Mouse (Mus musculus): Measurements from ENCODE around the gene Calu. TPM values are rescaled to one million over a fixed set of nuclear protein-coding genes. Genes with fewer than 3 reads are reported as not detected.
"Not testable (repeated sequence)": the region's sequence is repeated elsewhere in the genome, so short reads cannot be mapped to it uniquely, and the experiment has no call there.

The Calu gene
- polyA plus RNA-seq, 1 experiment from 2014 or later = 181 TPM

DNA sequence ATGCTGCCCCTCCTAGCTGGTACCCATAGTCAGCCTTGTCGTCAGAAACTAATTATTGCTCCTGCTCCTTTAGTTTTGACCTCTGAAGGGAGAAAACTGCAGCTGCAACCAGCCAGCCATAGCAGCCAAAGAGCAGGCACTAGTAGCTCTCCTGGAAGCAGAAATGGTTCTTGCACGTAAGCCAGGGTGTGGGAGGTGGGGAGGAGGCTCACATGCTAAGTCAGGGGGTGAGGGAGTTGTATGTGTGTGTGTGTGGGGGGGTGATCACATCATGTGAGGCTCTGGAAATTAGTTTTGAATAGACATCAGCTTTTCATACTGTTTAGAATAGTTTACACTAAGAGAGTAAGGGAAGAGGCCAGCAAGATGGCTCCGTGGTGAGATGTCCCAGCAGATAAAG is 29.9 kb upstream of the Calu start:
- 74% methylated on average over 3 of the region's 3 CpGs for WGBS
- Histone ChIP-seq H3K4me3 (replicated peaks; ENCODE audit: low read depth, low read length) (no peak overlapping the region), H3K9me3 (ENCODE audit: control insufficient read depth, low read length) (no peaks in the 10 kb centered on the region), H3K4me1 (ENCODE audit: control insufficient read depth, insufficient read depth, low read length) (no peaks in the 10 kb centered on the region), H3K27ac (replicated peaks; ENCODE audit: low read depth, low read length) (no peak overlapping the region), H3K36me3 (ENCODE audit: control insufficient read depth, insufficient read depth, low read length) (no peaks in the 10 kb centered on the region), H3K4me2 (ENCODE audit: low read length) (no peak overlapping the region), H3K27me3 (ENCODE audit: control insufficient read depth, insufficient read depth, low read length) (no peaks in the 10 kb centered on the region), H3K9ac (replicated peaks; ENCODE audit: low read length) (no peak overlapping the region)
- DNase-seq (no peak), ATAC-seq (ENCODE audit: low FRiP score, low TSS enrichment) (no peak)

DNA sequence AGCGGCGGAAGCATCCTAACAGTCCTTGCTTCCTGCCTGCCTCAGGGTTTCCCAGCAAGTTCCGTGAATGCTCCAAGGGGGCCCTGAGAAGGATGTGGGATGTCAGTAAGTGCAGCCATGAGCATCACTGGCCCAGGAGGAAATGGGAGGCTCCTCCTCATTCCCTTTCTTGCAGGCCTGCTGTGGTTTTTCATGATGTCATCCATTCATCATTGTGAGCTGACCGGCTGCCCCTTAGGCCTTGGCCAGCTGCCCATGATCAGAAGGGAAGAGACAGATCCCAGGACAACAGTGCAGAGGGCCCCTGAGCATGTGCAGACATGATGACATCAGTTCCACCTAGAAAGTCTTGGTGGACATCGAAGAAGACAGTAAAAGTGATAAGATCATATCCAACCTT is 29.0 kb upstream of the Calu start, which contains the start of gene Fam71f1:
Fam71f1 (plus strand) TSS at position 262 of the 400 bp plus-strand sequence.
- H3K4me1 ChIP-seq (ENCODE audit: control insufficient read depth, insufficient read depth, low read length) = no peaks in the 10 kb centered on the region
- H3K27ac ChIP-seq (replicated peaks; ENCODE audit: low read depth, low read length) = no peak within 1 kb of the TSS
- H3K27me3 ChIP-seq (ENCODE audit: control insufficient read depth, insufficient read depth, low read length) = no peaks in the 10 kb centered on the region
- no peak within 1 kb of the TSS for H3K9ac ChIP-seq (replicated peaks; ENCODE audit: low read length)
- H3K9me3 ChIP-seq (ENCODE audit: control insufficient read depth, low read length) = no peaks in the 10 kb centered on the region
- DNase-seq = no peak
- no peaks in the 10 kb centered on the region for H3K36me3 ChIP-seq (ENCODE audit: control insufficient read depth, insufficient read depth, low read length)
- 84% methylated on average over 5 of the region's 5 CpGs for WGBS
- no peak within 1 kb of the TSS for H3K4me2 ChIP-seq (ENCODE audit: low read length)
- ATAC-seq (ENCODE audit: low FRiP score, low TSS enrichment) = no peak
- H3K4me3 ChIP-seq (replicated peaks; ENCODE audit: low read depth, low read length) = no peak within 1 kb of the TSS

DNA sequence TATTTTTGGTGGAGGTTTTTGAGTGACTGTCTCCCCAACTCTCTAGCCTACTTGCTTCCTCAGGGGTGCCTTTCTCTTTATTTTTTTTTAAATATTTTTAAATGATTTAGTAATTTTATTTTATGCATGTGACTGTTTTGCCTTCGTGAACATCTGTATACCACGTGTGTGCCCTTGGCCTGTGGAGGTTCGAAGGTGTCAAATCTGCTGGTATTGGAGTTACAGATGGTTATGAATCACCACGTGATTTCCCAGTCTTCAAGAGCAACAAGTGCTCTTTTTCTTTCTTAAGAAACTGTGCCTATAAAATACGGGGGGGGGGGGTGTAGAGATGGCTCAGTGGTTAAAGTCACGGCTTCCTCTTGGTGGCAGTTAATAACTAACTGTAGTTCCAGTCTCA is 26.3 kb upstream of the Calu start:
- DNase-seq (no peak), ATAC-seq (ENCODE audit: low FRiP score, low TSS enrichment) (no peak)
- no peaks in the 10 kb centered on the region for H3K9me3 ChIP-seq (ENCODE audit: control insufficient read depth, low read length)
- no peak overlapping the region for H3K9ac ChIP-seq (replicated peaks; ENCODE audit: low read length)
- no peaks in the 10 kb centered on the region for H3K4me1 ChIP-seq (ENCODE audit: control insufficient read depth, insufficient read depth, low read length)
- H3K4me2 ChIP-seq (ENCODE audit: low read length) = no peak overlapping the region
- H3K36me3 ChIP-seq (ENCODE audit: control insufficient read depth, insufficient read depth, low read length) = no peaks in the 10 kb centered on the region
- no peaks in the 10 kb centered on the region for H3K27me3 ChIP-seq (ENCODE audit: control insufficient read depth, insufficient read depth, low read length)
- H3K4me3 ChIP-seq (replicated peaks; ENCODE audit: low read depth, low read length) = no peak overlapping the region
- WGBS = 80% methylated on average over 6 of the region's 6 CpGs
- H3K27ac ChIP-seq (replicated peaks; ENCODE audit: low read depth, low read length) = no peak overlapping the region

DNA sequence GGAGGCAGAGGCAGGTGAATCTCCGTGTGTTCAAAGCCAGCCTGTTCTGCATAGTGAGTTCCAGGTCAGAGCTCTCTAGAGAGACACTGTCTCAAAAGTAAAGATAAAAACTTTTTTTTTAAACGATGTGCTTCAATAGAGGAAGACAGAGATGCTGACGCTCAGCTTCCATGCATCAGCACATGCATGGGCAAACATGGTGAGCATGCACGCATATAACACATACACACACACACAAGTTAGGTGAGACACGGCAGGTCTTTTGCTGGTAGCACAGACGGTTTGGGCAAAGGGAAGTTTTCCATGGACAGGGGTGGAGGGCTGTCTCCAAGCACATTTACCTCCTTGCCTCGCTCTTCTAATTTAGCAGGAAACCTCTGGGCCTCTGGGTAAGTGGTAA is 25.7 kb upstream of the Calu start:
- 93% methylated on average over 7 of the region's 7 CpGs for WGBS
- Histone ChIP-seq H3K4me1 (ENCODE audit: control insufficient read depth, insufficient read depth, low read length) (no peaks in the 10 kb centered on the region), H3K27ac (replicated peaks; ENCODE audit: low read depth, low read length) (no peak overlapping the region), H3K4me3 (replicated peaks; ENCODE audit: low read depth, low read length) (no peak overlapping the region), H3K4me2 (ENCODE audit: low read length) (no peak overlapping the region), H3K27me3 (ENCODE audit: control insufficient read depth, insufficient read depth, low read length) (no peaks in the 10 kb centered on the region), H3K9me3 (ENCODE audit: control insufficient read depth, low read length) (no peaks in the 10 kb centered on the region), H3K9ac (replicated peaks; ENCODE audit: low read length) (no peak overlapping the region), H3K36me3 (ENCODE audit: control insufficient read depth, insufficient read depth, low read length) (no peaks in the 10 kb centered on the region)
- no peak for ATAC-seq (ENCODE audit: low FRiP score, low TSS enrichment)
- no peak for DNase-seq

DNA sequence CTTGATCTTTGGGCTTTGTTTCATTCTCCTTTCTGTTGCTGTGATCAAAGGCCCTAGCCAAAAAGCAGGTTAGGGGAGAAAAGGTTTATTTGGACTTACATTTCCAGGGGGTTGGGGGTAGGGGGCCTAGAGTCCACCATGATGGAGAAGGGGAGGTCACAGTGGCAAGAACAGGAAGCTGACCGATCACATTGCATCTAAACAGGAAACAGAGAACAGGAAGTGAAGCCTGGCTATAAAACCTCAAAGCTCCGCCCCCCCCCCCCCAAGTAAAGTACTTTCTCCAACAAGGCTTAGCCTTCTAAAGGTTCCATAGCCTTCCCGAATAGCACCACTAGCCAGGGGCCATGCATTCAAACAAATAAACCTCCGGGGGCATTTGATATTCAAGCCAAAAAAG is 25.1 kb upstream of the Calu start:
- H3K4me2 ChIP-seq (ENCODE audit: low read length) = no peak overlapping the region
- no peak for ATAC-seq (ENCODE audit: low FRiP score, low TSS enrichment)
- DNase-seq = no peak
- no peaks in the 10 kb centered on the region for H3K27me3 ChIP-seq (ENCODE audit: control insufficient read depth, insufficient read depth, low read length)
- H3K9ac ChIP-seq (replicated peaks; ENCODE audit: low read length) = no peak overlapping the region
- no peaks in the 10 kb centered on the region for H3K9me3 ChIP-seq (ENCODE audit: control insufficient read depth, low read length)
- no peak overlapping the region for H3K4me3 ChIP-seq (replicated peaks; ENCODE audit: low read depth, low read length)
- H3K27ac ChIP-seq (replicated peaks; ENCODE audit: low read depth, low read length) = no peak overlapping the region
- 82% methylated on average over 4 of the region's 4 CpGs for WGBS
- H3K36me3 ChIP-seq (ENCODE audit: control insufficient read depth, insufficient read depth, low read length) = no peaks in the 10 kb centered on the region
- H3K4me1 ChIP-seq (ENCODE audit: control insufficient read depth, insufficient read depth, low read length) = no peaks in the 10 kb centered on the region

DNA sequence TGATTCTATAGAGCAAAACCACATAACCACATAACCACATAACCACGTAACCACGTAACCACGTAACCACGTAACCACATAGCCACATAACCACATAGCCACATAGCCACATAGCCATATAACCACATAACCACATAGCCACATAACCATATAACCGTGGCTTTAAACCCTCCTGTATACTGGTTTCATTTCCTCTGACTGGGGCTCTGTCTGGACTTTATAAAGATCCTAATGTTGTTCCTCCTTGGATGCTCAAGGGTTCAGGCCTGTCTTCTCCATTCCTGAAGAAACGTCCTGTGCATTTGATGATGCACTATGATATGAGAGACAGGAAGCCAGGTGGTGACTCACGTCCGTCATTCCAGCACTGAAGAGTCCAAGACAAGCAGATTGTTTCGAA is 20.9 kb upstream of the Calu start:
- DNase-seq (no peak), ATAC-seq (ENCODE audit: low FRiP score, low TSS enrichment) (no peak)
- H3K4me2 ChIP-seq (ENCODE audit: low read length) = no peak overlapping the region
- no peaks in the 10 kb centered on the region for H3K4me1 ChIP-seq (ENCODE audit: control insufficient read depth, insufficient read depth, low read length)
- no peak overlapping the region for H3K9ac ChIP-seq (replicated peaks; ENCODE audit: low read length)
- no peaks in the 10 kb centered on the region for H3K27me3 ChIP-seq (ENCODE audit: control insufficient read depth, insufficient read depth, low read length)
- H3K36me3 ChIP-seq (ENCODE audit: control insufficient read depth, insufficient read depth, low read length) = no peaks in the 10 kb centered on the region
- no peak overlapping the region for H3K27ac ChIP-seq (replicated peaks; ENCODE audit: low read depth, low read length)
- H3K4me3 ChIP-seq (replicated peaks; ENCODE audit: low read depth, low read length) = no peak overlapping the region
- 93% methylated on average over 9 of the region's 9 CpGs for WGBS
- no peaks in the 10 kb centered on the region for H3K9me3 ChIP-seq (ENCODE audit: control insufficient read depth, low read length)

DNA sequence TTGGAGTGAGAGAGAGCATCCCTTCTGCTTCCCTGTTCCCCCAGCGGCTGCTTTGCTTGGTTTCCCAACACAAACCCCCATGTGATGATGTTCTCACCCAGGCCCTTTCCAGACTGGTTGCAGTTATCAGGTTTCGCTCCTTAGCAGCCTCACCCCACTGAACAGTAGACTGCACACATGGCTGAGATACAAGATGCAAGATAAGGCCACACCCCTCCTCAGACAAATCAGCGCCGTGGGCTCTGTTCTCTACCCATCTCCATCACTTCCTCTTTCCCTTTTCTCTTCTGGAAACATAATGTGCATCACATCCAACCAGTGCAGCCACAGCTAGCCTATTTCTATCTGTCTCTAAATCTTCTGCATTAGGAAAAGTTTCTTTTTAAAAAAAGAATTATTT is 18.4 kb upstream of the Calu start:
- no peak for DNase-seq
- Histone ChIP-seq H3K27me3 (ENCODE audit: control insufficient read depth, insufficient read depth, low read length) (no peaks in the 10 kb centered on the region), H3K36me3 (ENCODE audit: control insufficient read depth, insufficient read depth, low read length) (no peaks in the 10 kb centered on the region), H3K9me3 (ENCODE audit: control insufficient read depth, low read length) (no peaks in the 10 kb centered on the region), H3K4me2 (ENCODE audit: low read length) (no peak overlapping the region), H3K4me3 (replicated peaks; ENCODE audit: low read depth, low read length) (no peak overlapping the region), H3K9ac (replicated peaks; ENCODE audit: low read length) (no peak overlapping the region), H3K4me1 (ENCODE audit: control insufficient read depth, insufficient read depth, low read length) (no peaks in the 10 kb centered on the region), H3K27ac (replicated peaks; ENCODE audit: low read depth, low read length) (no peak overlapping the region)
- ATAC-seq (ENCODE audit: low FRiP score, low TSS enrichment) = no peak
- 79% methylated on average over 4 of the region's 4 CpGs for WGBS

DNA sequence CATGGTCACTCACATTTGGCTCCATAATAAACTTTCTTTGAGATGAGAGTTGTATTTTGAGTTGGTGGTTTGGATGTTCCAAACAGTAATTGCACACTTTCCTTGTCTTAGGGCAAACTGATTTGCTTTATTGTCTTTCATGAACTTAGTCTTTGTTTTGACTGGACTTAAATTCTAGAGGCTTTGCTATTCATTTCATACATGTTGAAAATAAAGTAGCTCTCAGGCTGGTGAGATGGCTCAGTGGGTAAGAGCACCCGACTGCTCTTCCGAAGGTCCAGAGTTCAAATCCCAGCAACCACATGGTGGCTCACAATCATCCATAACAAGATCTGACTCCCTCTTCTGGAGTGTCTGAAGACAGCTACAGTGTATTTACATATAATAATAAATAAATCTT is 1.4 kb upstream of the Calu start:
- not testable (repeated sequence) for DNase-seq; H3K36me3 ChIP-seq (ENCODE audit: control insufficient read depth, insufficient read depth, low read length); H3K27me3 ChIP-seq (ENCODE audit: control insufficient read depth, insufficient read depth, low read length); H3K9me3 ChIP-seq (ENCODE audit: control insufficient read depth, low read length); H3K9ac ChIP-seq (replicated peaks; ENCODE audit: low read length); ATAC-seq (ENCODE audit: low FRiP score, low TSS enrichment); H3K4me2 ChIP-seq (ENCODE audit: low read length); H3K4me3 ChIP-seq (replicated peaks; ENCODE audit: low read depth, low read length); H3K27ac ChIP-seq (replicated peaks; ENCODE audit: low read depth, low read length)
- 94% methylated on average over 2 of the region's 2 CpGs for WGBS
- H3K4me1 ChIP-seq (ENCODE audit: control insufficient read depth, insufficient read depth, low read length) = peaks cover 12% of the 10 kb centered on the region

DNA sequence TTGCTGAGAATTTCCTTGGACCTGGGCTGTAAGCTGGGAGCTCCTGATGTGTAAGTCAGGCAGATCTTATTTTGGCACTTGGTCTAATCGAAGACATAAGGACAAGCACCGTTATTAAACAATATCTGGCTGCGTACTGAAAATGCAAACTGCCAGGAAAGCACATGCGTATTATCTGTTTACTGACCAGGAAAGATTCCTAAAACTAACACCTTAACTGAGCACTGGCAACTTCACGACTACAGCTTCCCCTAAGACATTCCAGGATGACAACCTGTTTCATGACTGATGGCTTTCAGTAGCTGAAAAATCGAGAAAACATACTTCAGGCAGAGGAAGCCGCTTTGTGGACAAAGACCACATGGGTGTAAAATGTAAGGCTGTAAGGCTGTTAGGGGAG is 680 bp upstream of the Calu start:
- Histone ChIP-seq H3K4me3 (replicated peaks; ENCODE audit: low read depth, low read length) (peak overlapping the region; percentile 75), H3K4me2 (ENCODE audit: low read length) (peak overlapping the region; percentile 80), H3K9ac (replicated peaks; ENCODE audit: low read length) (peak overlapping the region; percentile 73), H3K9me3 (ENCODE audit: control insufficient read depth, low read length) (no peaks in the 10 kb centered on the region), H3K27me3 (ENCODE audit: control insufficient read depth, insufficient read depth, low read length) (no peaks in the 10 kb centered on the region), H3K36me3 (ENCODE audit: control insufficient read depth, insufficient read depth, low read length) (no peaks in the 10 kb centered on the region), H3K4me1 (ENCODE audit: control insufficient read depth, insufficient read depth, low read length) (peaks cover 12% of the 10 kb centered on the region), H3K27ac (replicated peaks; ENCODE audit: low read depth, low read length) (peak overlapping the region; percentile 83)
- DNase-seq (no peak), ATAC-seq (ENCODE audit: low FRiP score, low TSS enrichment) (no peak)
- WGBS = 42% methylated on average over 7 of the region's 7 CpGs

Measured in midbrain, embryonic 14.5 days (tissue).